Mouse (Mus musculus): ENCODE results near the gene Plb1.

DNA sequence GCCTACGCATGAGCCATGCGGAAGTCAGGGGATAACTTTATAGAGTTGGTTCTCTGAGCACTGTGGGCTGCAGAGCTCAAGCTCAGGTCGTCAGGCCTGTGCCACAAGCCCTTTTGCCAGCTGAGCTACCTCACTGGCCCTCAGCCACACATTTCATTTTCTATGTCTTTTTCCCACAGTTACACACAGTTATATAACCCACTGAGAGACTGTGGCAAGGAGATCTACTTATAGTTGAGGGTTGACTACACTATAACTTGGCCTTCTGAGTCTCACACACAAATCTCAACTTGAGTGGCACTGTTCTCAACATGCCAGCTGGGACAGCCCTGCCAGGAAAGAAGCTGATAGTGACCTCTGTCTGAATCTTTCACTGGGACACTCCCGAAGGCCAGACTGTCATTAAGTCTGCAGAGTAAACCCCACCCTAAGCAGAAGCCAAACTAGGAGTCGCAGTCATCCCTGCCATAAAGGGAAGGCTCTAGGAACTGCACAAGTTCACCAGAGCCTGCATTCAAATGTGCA, 182.0 kb downstream of the Plb1 start:
- TF ChIP-seq POLR2A (IDR thresholded peaks at IDR 0.05; ENCODE audit: borderline replicate concordance, extremely low read depth, insufficient read depth, insufficient read length, poor library complexity, severe bottlenecking) (no peak), CTCF (IDR thresholded peaks at IDR 0.05; ENCODE audit: borderline replicate concordance, extremely low read depth, insufficient read depth, insufficient read length) (no peak)

Data from brain, embryonic 14.5 days (tissue).